ENCODE assay signal across 23 mouse cellular contexts in the genomic region with DNA sequence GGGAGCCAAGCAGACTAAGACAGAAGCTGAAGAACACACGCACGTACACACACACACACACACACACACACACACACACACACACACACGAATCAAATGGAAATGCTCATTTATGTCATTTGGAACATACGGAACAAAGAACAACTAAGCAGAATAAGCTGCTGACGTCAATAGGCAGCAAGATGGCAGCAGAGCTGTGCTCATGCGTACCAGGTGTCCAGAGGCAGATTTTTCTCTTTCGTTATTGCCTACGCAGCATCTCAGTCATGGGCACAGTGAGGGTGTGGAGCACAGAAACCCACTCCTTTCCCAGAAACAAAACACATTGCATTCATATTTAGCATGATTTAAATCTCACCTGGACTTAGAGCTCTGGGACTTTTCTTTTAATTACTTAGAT. TPM values are rescaled to one million over a fixed set of nuclear protein-coding genes. Genes with fewer than 3 reads are reported as not detected.
A peak's percentile ranks its signal among the peaks of the same experiment; 100 is the strongest.
DNase-seq lines count a peak whose midpoint lies in the region; ATAC-seq and TF ChIP-seq lines count a peak whose summit lies in the region.
"Had no signal": no experiment of that assay in that cellular context is flagged by ENCODE, and none has a peak within 500 bp of the region (broad histone marks: within the 10 kb centered on the region; RNA-seq: fewer than 3 reads in every experiment).

No protein-coding gene starts in this region.

- no peak overlapping the region for H3K4me3 ChIP-seq in heart, adult 2 months
- H3K4me3 ChIP-seq in heart, embryonic 12.5 days = no peak overlapping the region
- H3K4me3 ChIP-seq in midbrain, postnatal 0 days (ENCODE audit: low read depth, low read length) = no peak overlapping the region
- H3K4me3 ChIP-seq in midbrain, embryonic 10.5 days = no peak overlapping the region
- H3K4me3 ChIP-seq in stomach, postnatal 0 days (ENCODE audit: low read depth, low read length) = no peak overlapping the region
- H3K4me3 ChIP-seq: embryonic facial prominence, embryonic 13.5 days; limb, embryonic 13.5 days; midbrain, embryonic 12.5 days; myocyte had no signal

- H3K4me2 ChIP-seq in heart, embryonic 12.5 days = no peak overlapping the region
- H3K4me2 ChIP-seq in midbrain, postnatal 0 days (ENCODE audit: low read depth, low read length, poor library complexity, severe bottlenecking) = no peak overlapping the region
- no peak overlapping the region for H3K4me2 ChIP-seq in stomach, postnatal 0 days (replicated peaks; ENCODE audit: low read depth)
- H3K4me2 ChIP-seq: embryonic facial prominence, embryonic 13.5 days; limb, embryonic 13.5 days; midbrain, embryonic 12.5 days had no signal

- DNase-seq in heart, adult 2 months = no peak
- DNase-seq in layer of hippocampus, adult 9-11 months = peak; percentile 12
- DNase-seq in layer of hippocampus, adult 9-10 months (ENCODE audit: low spot score) = no peak
- no peak for DNase-seq in midbrain, postnatal 0 days (ENCODE audit: low spot score)
- no peak for DNase-seq in midbrain, embryonic 10.5 days (ENCODE audit: low spot score)
- no peak for DNase-seq in stomach, postnatal 0 days (ENCODE audit: low spot score)
- no peak for DNase-seq in yolk sac, embryonic 10.5 days (ENCODE audit: low spot score)
- DNase-seq: adrenal gland, adult 8-10 months; cerebellum, adult 9-11 months; heart, postnatal 4 days; kidney, adult 8-10 months; kidney, postnatal 25 days; right cerebral cortex, postnatal 14 days; spleen, adult 18-20 months; thymus, adult 18-20 months had no signal

- WGBS in heart, adult 2 months = 88% methylated on average over 8 of the region's 8 CpGs
- 85% methylated on average over 8 of the region's 8 CpGs for WGBS in heart, embryonic 12.5 days
- whole genome bisulfite sequencing in midbrain, postnatal 0 days = 83% methylated on average over 8 of the region's 8 CpGs
- WGBS in midbrain, embryonic 10.5 days = 90% methylated on average over 8 of the region's 8 CpGs
- 82% methylated on average over 8 of the region's 8 CpGs for WGBS in stomach, postnatal 0 days

- H3K9me3 ChIP-seq in heart, embryonic 12.5 days (replicated peaks) = no peaks in the 10 kb centered on the region
- H3K9me3 ChIP-seq in midbrain, postnatal 0 days (ENCODE audit: low read length) = no peaks in the 10 kb centered on the region
- H3K9me3 ChIP-seq in midbrain, embryonic 10.5 days (replicated peaks) = no peaks in the 10 kb centered on the region
- no peaks in the 10 kb centered on the region for H3K9me3 ChIP-seq in stomach, postnatal 0 days (ENCODE audit: control insufficient read depth, low read length)
- H3K9me3 ChIP-seq: embryonic facial prominence, embryonic 13.5 days; limb, embryonic 13.5 days; midbrain, embryonic 12.5 days had no signal

- intact Hi-C loops in heart, adult 2 months (cut with DNase I) = no loop called here

- no peaks in the 10 kb centered on the region for H3K27me3 ChIP-seq in heart, adult 2 months (ENCODE audit: control insufficient read depth, insufficient read depth, low read length)
- no peaks in the 10 kb centered on the region for H3K27me3 ChIP-seq in heart, embryonic 12.5 days (replicated peaks)
- no peaks in the 10 kb centered on the region for H3K27me3 ChIP-seq in midbrain, postnatal 0 days (ENCODE audit: insufficient read depth, low read length)
- H3K27me3 ChIP-seq in midbrain, embryonic 10.5 days (ENCODE audit: low read depth, poor library complexity, severe bottlenecking) = no peaks in the 10 kb centered on the region
- no peaks in the 10 kb centered on the region for H3K27me3 ChIP-seq in stomach, postnatal 0 days (ENCODE audit: control insufficient read depth, insufficient read depth, low read length)
- H3K27me3 ChIP-seq: embryonic facial prominence, embryonic 13.5 days; limb, embryonic 13.5 days; midbrain, embryonic 12.5 days; Patski had no signal

- no peak for TF ChIP-seq EP300 in heart, adult 2 months (IDR thresholded peaks at IDR 0.05; ENCODE audit: insufficient read depth, low read depth, low read length)
- no peak for TF ChIP-seq EP300 in stomach, postnatal 0 days (optimal IDR thresholded peaks at IDR 0.05)

- H3K27ac ChIP-seq in heart, adult 2 months = no peak overlapping the region
- H3K27ac ChIP-seq in heart, embryonic 12.5 days (ENCODE audit: poor library complexity, severe bottlenecking) = no peak overlapping the region
- no peak overlapping the region for H3K27ac ChIP-seq in midbrain, postnatal 0 days (ENCODE audit: low read depth, low read length)
- no peak overlapping the region for H3K27ac ChIP-seq in midbrain, embryonic 10.5 days (replicated peaks)
- H3K27ac ChIP-seq in stomach, postnatal 0 days (replicated peaks) = no peak overlapping the region
- H3K27ac ChIP-seq: embryonic facial prominence, embryonic 13.5 days; limb, embryonic 13.5 days; midbrain, embryonic 12.5 days had no signal

- no peaks in the 10 kb centered on the region for H3K36me3 ChIP-seq in heart, adult 2 months (ENCODE audit: control insufficient read depth, insufficient read depth, low read length)
- H3K36me3 ChIP-seq in heart, embryonic 12.5 days = no peaks in the 10 kb centered on the region
- peaks cover 1% of the 10 kb centered on the region; the same call in 1 of the 2 replicates for H3K36me3 ChIP-seq in midbrain, postnatal 0 days (ENCODE audit: insufficient read depth, low read length)
- H3K36me3 ChIP-seq in midbrain, embryonic 10.5 days = no peaks in the 10 kb centered on the region
- H3K36me3 ChIP-seq in stomach, postnatal 0 days (ENCODE audit: control insufficient read depth, insufficient read depth, low read length) = peaks cover 5% of the 10 kb centered on the region; the same call in 1 of the 2 replicates
- H3K36me3 ChIP-seq: embryonic facial prominence, embryonic 13.5 days; limb, embryonic 13.5 days; midbrain, embryonic 12.5 days had no signal

- no peaks in the 10 kb centered on the region for H3K79me2 ChIP-seq in heart, adult 2 months (replicated peaks; ENCODE audit: control insufficient read depth, insufficient read depth, low read length)

- no peak for ATAC-seq in heart, embryonic 12.5 days (ENCODE audit: insufficient number of reproducible peaks, low FRiP score)
- no peak for ATAC-seq in midbrain, postnatal 0 days (ENCODE audit: low FRiP score)
- no peak for ATAC-seq in stomach, postnatal 0 days (ENCODE audit: low FRiP score, low TSS enrichment)
- ATAC-seq: hindbrain, embryonic 16.5 days; Patski had no signal

- no peaks in the 10 kb centered on the region for H3K4me1 ChIP-seq in heart, adult 2 months (ENCODE audit: control insufficient read depth, insufficient read depth, low read length)
- H3K4me1 ChIP-seq in heart, embryonic 12.5 days (replicated peaks) = peaks cover 4% of the 10 kb centered on the region; the same call in 1 of the 2 replicates
- H3K4me1 ChIP-seq in midbrain, postnatal 0 days (ENCODE audit: insufficient read depth, low read length) = no peaks in the 10 kb centered on the region
- H3K4me1 ChIP-seq in midbrain, embryonic 10.5 days = no peaks in the 10 kb centered on the region
- H3K4me1 ChIP-seq in stomach, postnatal 0 days (replicated peaks; ENCODE audit: control insufficient read depth, insufficient read depth) = no peaks in the 10 kb centered on the region
- H3K4me1 ChIP-seq: embryonic facial prominence, embryonic 13.5 days; limb, embryonic 13.5 days; midbrain, embryonic 12.5 days had no signal

- TF ChIP-seq POLR2A in heart, adult 2 months (IDR thresholded peaks at IDR 0.05; ENCODE audit: insufficient read depth, low read depth, low read length) = no peak

- TF ChIP-seq CTCF in heart, adult 2 months (IDR thresholded peaks at IDR 0.05) = peak; percentile 32
- peak; percentile 55 for TF ChIP-seq CTCF in midbrain, postnatal 0 days (IDR thresholded peaks at IDR 0.05)
- peak; percentile 50 for TF ChIP-seq CTCF in stomach, postnatal 0 days (IDR thresholded peaks at IDR 0.05; ENCODE audit: low read depth)

- no peak overlapping the region for H3K9ac ChIP-seq in heart, adult 2 months (ENCODE audit: low read depth, low read length)
- no peak overlapping the region for H3K9ac ChIP-seq in heart, embryonic 12.5 days
- H3K9ac ChIP-seq in midbrain, postnatal 0 days (replicated peaks; ENCODE audit: low read length, poor library complexity, severe bottlenecking) = no peak overlapping the region
- H3K9ac ChIP-seq in stomach, postnatal 0 days (ENCODE audit: low read length) = no peak overlapping the region
- H3K9ac ChIP-seq: embryonic facial prominence, embryonic 13.5 days; limb, embryonic 13.5 days; midbrain, embryonic 12.5 days had no signal

RNA-seq across cellular contexts. Expression of gene Fam13a, which starts 39.2 kb away (rescaled TPM):
- total RNA-seq in heart, adult 2 months (2021) = 10 to 100 TPM; 16.4 to 26.5 TPM
- 5.1 and 6.6 TPM in 2 replicates for polyA plus RNA-seq in heart, adult 2 months (2012; rRNA removed)
- polyA plus RNA-seq in heart, embryonic 12.5 days (2016; fragmentation: Nextera tagmentation; extraction: Ambion mirVana) = 6.2 and 6.8 TPM in 2 replicates
- 3.6 and 4.3 TPM in 2 replicates for total RNA-seq in midbrain, postnatal 0 days (2014; rRNA removed)
- polyA plus RNA-seq in midbrain, postnatal 0 days (2015; fragmentation: Nextera tagmentation; extraction: Ambion mirVana) = 8.8 and 13.7 TPM in 2 replicates
- 2.1 and 3.3 TPM in 2 replicates for polyA plus RNA-seq in midbrain, embryonic 10.5 days (2016; fragmentation: Nextera tagmentation; extraction: Ambion mirVana)
- polyA plus RNA-seq in stomach, postnatal 0 days (2015; fragmentation: Nextera tagmentation; extraction: Ambion mirVana) = 8.0 and 8.4 TPM in 2 replicates
- total RNA-seq: neutrophil, adult 5-6 weeks had no signal
